Mouse (Mus musculus) CD4-positive, CD25-positive, alpha-beta regulatory T cell, adult 4 months (primary cell): ENCODE measurements around the gene Gsdma2. TPM values are rescaled to one million over a fixed set of nuclear protein-coding genes. Genes with fewer than 3 reads are reported as not detected.
"Not testable (repeated sequence)": the region's sequence is repeated elsewhere in the genome, so short reads cannot be mapped to it uniquely, and the experiment has no call there.

ENCODE experiments used
- ATAC-seq: one replicate; pipeline ENCODE4 v1.8.0; 2017
- polyA plus RNA-seq, 2 experiments: library from polyadenylated mRNA; unstranded; fragments of 100-300 nt; shearing (Covaris generic); gene quantifications; one replicate each; pipeline ENCODE4 v1.2.1; 2017

Gsdma2 gene
- not detected for polyA plus RNA-seq

DNA sequence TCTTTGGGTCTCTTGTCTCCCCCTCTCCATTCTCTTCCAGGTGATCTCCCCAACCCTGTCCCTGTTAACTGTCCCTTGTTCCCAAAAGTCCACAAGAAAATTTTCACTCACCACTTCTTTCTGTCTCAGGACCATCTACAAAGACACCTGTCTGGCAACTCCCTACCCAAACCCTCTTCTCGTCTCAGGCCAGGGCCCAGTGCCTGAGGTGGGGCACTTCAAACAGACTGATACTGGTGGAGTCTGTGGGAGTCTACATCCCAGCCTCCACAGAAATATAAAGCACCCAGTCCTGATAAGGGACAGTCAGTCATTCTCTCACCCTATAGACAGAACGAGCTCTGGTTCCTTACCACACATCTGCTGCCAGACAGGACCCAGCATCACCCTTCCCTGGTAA lies at the start of gene Gsdma2:
Gsdma2 (plus strand) TSS at position 301 of the 400 bp plus-strand sequence.
- ATAC-seq, result no peak

DNA sequence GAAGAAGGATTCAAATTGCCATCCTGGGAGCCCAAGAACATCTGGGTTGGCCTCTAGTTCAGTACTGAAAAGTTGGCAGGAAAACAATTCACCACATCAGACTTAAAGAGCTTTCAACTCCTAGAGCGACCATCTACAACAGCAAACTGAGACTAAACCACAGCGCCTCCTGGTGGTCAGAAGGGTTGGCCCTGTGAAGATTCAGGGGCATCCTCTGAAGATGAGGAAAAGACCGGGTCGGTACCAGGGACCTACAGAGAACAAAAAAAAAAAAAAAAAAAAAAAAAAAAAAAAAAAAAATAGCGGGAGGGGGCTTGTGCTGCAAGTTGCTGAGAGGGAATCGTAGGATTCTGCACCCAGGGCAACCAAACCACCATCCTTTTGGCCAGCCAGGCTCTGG lies 49.2 kb upstream of the Gsdma2 start:
- peak; percentile 91 for ATAC-seq

DNA sequence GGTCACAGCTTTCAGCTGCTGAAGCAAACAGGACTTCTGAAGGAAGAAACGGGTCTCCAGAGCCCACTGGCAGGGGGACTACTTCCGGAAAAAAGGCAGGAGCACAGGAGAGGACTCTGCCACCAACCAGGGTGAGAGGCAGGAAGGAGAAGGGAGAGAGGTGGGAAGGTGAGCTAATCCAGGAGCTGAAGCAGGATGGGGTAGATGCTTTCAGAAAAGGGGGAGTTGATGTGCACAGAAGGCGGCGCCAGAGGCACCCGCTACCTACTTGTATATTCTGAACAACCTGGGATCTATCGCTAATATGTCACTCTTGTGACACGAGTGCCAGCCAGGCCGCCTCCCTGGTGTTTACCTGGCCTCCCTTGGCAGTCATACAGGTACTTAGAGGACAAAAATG lies 48.6 kb upstream of the Gsdma2 start, which contains the start of gene Lrrc3c:
Lrrc3c (plus strand) TSS at position 301 of the 400 bp plus-strand sequence.
- ATAC-seq, result no peak

DNA sequence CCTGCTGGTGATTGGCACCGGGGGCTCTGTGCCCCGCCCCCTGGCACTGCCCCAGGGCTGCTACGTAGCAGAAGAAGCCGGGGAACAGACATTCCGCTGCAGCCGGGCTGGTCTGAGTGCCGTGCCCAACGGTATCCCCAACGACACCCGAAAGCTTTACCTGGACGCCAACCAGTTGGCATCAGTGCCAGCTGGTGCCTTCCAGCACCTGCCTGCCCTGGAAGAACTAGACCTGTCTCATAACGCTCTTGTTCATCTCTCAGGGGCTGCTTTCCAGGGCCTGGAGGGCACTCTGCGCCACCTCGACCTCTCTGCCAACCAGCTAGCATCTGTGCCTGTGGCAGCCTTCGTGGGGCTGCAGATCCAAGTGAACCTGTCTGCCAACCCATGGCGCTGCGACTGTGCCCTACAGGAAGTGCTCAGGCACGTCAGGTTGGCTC lies 47.7 kb upstream of the Gsdma2 start:
- no peak for ATAC-seq

DNA sequence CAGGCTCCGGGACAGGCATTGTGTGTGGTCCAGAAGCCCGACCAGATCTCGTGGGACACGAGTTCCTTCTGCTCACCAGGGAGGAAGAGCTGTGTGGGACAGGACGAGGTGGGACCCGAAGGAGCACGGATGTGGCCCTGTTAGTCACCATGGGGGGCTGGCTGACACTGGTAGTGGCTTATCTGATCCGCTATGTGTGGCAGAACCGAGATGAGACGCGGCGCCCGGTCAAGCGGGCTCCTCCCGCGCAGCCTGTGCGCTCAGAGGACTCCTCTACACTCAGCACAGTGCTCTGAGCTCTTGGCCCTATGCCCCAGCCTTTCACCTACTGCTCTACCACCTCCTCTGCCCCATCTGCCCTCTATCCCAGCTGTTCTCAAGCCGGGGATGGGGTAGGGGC lies 47.3 kb upstream of the Gsdma2 start:
- no peak for ATAC-seq

DNA sequence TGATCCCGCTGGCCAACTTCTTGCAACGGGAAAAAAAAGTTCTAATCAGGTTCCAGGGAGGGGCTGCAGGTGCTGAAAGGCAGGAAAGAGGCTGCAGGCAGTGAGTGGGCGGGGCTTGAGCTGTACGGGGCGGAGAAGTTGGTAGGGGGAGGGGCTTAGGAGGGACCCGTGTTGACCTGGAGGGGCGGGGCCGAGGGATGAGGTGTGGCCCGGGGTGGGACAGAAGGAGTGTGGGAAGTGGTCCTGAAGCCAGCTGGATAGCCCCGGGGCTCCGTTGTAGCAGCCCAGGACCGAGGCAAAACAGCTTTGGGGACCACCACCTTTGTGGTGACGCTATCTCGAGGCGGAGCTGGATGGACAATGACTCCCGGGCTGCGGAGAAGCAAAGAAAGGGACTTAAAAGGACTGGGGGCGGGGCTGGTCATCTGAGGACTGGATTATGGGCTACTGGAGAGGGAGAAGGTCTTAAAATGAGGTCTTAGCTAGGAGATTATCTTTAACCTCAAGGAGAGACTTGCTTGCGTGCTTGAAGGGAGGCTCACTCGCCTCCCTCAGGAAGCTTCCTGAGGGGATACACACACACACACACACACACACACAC lies 44.4 kb upstream of the Gsdma2 start:
- ATAC-seq, result no peak

DNA sequence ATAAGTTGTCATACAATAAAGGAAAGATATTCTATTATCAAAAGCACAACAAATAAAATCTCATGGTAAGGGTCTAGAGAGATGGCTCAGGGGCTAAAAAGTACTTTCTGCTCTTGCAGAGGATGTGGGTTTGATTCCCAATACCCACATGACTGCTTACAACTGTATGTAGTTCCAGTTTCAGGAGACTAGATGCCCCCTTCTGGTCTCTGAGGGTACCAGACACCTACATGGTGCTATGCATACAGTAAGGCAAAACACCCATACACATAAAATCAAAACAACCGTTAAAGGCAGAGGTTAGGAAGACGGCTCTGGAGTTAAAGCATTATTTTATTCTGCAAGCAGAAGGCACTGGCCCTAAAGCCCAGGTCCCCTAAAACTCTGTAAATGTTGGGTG lies 42.6 kb upstream of the Gsdma2 start:
- no peak for ATAC-seq

DNA sequence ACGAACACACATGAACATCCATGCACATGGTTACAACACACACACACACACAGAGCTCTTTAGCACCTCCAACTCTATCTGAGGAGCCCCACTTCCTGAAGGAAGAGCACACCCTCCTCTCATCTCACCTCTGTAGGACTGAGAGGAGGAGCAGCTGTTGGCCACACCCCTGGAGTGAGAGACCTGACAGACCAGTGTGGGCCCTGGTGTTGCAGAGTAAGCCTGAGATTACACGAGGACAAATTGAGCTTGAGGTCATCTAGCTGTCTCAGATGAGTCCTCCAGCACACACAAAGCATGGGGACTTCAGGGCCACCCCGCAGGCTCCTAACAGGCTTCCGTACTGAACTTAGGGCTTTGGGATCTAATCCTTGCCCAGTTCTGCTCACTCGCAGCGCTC lies 41.6 kb upstream of the Gsdma2 start:
- not testable (repeated sequence) for ATAC-seq

DNA sequence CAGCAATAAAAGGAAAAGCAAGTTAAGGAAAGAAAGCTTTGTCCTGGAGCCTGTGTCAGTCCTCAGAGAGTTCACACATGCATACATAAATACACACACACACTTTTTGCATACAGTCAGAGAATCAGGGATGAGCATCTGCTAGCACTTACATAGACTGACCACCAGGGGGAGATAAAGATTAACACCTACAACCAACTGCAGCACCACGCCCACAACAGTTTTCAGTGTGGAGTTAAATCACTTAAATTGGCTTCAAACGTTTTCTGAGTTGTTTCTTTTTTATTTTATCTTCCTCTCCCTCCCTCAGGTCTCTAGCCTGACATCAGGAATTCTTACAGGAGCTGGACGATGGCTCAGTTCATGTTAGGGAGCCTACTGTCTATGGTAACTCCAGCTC lies 39.8 kb upstream of the Gsdma2 start:
- ATAC-seq, result peak; percentile 76

DNA sequence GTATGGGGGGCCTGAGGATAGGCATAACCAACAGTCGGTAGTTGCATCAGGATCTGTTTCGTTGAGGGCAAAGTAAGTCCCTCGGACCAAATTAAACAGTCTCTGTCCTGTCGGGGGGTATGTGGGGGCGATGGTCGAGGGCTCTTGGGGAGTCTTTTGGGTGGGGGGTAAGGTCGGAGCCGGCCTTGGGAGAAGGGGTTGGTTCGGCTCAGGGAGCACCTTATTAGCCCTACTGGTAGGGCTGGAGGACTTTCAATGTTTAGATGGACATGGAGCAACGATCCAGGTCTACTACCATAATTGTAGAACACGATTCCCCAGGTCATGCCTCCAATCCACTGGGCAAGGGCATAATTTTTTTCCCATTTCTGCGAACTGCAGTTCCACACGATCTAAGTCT lies 25.8 kb upstream of the Gsdma2 start:
- ATAC-seq, result no peak

DNA sequence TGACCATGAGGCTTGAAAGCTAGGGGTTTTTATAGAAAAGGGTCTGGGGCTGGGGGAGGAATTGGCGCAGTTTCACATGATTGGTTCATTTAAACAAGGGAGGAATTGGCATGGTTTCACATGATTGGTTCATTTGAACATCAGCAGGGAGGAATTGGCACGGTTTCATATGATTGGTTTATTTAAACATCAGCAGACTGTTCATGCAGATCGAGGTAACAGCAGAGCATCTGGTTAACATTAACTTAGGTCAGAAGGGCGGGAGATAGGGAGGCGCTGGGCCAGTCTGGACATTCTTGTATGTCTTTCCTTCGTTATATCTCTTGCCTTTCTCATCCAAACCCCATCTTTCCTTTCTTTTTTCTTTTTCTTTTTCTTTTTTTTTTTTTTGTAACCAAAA lies 22.6 kb upstream of the Gsdma2 start:
- not testable (repeated sequence) for ATAC-seq

DNA sequence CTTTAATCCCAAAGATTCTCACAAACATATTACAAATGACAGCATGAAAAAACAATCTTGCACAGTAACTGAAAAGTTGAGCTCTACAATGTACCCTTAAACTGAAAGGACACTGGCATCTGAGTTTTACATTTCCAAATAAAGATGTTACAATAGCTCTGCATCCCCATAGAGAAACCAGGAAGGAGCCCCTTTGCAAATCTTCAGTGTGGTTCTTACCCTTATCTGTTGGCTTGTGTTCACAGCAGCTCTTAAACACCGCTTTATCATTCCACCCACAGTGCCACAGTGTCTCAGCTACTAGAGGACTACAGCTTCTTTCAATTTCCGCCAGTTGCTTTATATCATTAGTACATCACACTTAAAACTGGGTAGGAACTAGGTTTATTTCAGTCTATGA lies 22.2 kb upstream of the Gsdma2 start:
- ATAC-seq, result not testable (repeated sequence)

DNA sequence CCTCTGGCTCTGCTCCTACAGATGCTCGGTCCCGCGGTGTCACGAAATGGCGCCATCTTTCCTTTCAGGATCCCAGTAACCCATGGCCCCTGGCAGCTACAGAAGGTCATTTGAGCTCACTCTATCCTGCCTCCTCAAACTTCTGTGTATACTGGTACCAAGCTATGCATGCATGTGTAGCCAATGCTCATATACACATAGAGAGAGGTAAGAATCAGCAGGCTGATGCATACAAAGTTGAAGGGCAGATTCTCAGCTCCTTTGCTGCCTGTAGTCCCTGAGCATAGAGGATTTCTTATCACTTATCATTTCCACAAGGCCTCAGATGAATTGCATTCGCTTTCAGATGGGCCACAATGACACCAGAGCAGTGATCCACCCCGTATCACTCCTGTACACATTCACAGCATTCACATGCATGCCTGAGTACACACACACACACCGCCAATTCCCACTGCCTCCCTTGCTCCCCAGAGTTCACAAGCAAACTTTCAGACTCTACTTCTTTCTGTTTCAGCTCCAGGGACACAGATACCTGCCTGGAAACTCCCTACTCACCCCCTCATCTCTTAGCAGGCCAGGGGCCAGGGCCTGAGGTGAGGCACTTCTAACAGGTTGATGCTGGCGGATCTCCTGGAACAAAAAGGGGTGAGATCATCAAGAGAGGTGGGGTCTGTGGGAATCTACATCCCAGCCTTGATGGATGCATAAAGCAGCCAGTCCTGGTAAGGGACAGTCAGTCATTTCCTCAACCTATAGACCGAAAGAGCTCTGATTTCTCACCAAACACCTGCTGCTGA lies 20.7 kb upstream of the Gsdma2 start, which contains the start of the genes Gm12355 and Gsdma3:
Gm12355 (minus strand) TSS at position 51 of the 800 bp plus-strand sequence.
Gsdma3 (plus strand) TSS at position 750 of the 800 bp plus-strand sequence.
- ATAC-seq, result no peak

DNA sequence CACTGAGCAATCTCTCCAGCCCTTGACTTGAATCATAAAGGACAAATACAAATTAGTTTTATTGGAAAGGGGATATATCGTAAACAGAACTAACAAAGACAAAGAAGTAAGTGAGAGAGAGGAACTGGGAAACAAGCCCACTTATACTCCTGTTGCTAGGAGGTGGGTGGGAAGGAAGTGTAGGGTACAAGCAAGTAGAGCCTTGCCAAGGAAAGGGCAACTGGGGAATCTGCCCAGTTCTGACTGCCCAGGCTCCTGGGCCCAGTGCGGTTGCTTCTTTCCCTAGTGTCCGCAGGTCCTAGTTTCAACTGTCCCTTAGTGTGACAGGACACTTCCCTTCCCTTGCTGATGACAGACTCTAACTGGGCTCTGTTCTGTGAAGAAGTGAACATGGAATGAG lies 17.9 kb upstream of the Gsdma2 start:
- ATAC-seq, result no peak

DNA sequence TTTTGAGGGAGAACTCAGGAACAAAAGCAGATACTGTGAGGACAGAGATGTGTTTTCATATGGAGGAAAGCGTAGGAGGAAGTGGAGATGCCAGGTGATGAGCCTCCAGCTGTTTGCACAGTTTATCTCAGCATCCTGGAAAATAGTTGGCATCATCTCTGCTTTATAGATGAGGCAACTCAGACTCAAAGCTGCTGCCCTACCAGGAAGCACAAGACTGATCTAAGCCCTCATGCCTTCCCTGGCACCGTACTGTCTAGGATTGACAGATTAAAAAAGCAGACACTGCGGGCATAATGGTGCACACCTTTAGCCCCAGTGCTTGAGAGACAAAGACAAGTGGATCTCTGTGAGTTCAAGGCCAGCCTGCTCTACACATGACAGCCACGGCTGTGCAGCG lies 15.9 kb upstream of the Gsdma2 start:
- ATAC-seq, result no peak

DNA sequence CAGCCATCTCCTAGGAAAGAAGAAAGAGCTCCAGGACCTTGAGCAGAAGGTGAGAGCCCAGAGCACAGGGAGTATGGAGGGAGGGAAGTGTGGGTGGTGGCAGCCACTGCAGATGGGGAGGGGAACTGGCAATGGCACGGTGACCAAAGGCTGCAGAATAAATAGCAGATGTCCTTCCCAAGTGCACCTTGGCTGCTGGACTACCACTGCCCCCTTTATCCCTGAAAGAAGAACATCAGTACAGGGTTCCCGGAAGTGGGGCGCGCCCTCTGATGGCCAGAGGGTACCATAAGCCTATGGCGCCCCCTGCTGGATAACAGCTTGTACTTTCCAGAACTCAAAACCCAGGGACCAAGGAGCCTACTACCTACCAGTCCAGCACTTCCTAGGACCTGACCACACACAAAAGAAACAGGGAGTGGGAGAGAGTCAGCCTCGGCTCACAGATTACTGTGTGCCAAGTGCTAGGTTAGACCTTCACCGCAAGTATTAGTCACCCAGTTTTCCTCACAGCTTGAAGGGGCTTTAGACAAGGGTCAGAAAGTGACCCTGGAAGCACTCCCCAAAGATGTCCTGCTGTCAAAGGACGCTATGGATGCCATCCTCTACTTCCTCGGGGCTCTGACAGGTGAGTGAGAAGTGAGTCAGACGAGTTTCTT lies 11.1 kb upstream of the Gsdma2 start:
- ATAC-seq, result peak; percentile 68

DNA sequence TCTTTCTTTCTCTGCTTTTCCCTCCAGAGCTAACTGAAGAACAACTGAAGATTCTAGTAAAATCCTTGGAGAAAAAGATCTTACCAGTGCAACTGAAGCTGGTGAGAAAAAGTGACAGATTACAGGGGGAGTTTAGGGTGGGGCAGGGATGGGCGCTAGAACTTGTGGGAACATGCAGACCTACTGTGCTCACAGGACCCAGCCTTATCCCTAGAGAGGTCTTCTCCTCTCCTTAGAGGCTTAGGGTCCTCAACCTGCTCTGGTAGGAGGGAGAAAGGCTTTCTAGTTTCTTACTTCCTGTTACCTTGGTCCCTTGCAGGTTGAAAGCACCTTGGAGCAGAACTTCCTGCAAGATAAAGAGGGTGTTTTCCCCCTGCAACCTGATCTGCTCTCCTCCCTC lies 9.1 kb upstream of the Gsdma2 start:
- no peak for ATAC-seq

DNA sequence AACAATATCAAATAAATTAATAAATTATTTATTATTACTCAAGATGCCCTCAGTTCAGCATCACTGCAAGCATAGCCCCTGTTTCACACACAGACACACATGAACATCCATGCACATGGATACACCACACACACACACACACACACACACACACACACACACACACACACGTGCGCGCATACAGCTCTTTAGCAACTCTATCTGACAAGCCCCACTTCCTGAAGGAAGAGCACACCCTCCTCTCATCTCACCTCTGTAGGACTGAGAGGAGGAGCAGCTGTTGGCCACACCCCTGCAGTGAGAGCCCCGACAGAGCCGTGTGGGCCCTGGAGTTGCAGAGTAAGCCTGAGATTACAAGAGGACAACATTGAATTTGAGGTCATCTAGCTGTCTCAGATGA lies 6.5 kb upstream of the Gsdma2 start:
- no peak for ATAC-seq

DNA sequence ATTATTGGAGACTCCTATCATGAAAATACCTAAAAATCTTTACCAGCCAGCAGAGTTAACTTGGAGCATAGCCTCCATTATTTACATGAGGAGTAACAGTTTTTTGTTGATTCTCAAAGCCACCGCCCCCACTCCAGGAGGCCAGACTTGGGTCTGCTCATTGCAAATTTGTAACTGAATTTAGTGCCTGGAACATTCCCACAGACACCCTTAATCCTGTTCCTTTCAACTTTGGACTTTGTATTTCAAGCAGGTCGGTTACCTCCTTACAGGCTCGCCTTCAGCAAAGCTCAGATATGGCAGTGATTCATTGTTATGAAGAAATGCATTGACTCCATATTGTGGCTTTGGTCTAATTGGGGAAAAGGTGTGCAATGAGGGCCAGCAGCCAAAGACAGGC lies 1.8 kb upstream of the Gsdma2 start:
- ATAC-seq, result no peak

DNA sequence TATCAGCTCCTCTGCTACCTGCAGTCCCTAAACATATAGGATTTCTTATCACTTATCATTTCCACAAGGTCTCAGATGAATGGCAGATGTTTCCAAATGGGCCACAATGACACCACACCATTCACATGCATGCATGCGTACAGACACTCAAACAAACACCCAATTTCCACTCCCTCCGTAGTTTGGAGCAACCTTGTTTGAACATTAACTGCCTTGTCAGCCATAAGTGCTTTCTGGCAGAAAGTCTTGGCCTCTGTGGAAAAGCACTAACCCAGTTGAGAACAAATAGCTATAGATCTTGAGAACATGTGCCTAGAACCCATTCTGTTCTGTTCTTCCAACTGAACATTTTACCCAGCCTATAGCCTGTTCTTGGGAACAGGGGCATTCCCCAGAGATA lies 613 bp upstream of the Gsdma2 start:
- ATAC-seq, result no peak

DNA sequence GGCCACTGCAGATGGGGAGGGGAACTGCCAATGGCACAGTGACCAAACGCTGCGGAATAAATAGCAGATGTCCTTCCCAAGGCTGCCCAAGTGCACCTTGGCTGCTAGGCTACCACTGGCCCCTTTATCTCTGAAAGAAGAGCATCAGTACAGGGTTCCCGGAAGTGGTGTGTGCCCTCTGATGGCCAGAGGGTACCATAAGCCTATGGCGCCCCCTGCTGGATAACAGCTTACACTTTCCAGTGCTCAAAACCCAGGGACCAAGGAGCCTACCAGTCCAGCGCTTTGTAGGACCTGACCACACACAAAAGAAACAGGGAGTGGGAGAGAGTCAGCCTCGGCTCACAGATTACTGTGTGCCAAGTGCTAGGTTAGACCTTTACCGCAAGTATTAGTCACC lies 8.5 kb downstream of the Gsdma2 start:
- peak; percentile 79 for ATAC-seq

DNA sequence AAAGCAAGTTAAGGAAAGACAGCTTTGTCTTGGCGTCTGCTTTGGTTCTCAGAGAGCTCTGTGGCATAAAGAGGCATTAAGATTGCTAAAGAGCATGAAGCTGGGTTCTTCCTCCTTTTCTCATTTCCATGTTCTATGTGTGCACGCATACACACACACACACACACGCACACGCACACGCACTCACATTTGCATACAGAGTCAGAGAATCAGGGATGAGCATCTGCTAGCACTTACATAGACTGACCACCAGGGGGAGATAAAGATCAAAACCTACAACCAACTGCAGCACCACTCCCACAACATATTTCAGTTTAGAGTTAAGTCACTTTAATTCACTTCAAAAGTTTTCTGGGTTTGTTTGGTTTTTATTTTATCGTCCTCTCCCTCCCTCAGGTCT lies 14.0 kb downstream of the Gsdma2 start:
- ATAC-seq, result peak; percentile 82

DNA sequence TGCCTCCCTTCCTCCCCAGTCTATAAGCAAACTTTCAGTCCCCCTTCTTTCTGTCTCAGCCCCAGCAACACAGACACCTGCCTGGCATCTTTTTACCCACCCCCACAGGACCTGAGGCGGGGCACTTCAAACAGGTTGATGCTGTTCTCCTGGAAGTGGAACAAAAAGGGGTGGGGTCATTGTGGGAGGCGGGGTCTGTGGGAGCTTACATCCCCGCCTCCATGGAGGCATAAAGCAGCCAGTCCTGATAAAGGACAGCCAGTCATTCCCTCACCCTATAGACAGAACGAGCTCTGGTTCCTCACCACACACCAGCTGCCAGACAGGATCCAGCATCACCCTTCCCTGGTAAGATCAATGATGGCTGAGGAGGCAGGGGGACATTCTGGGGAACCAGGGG lies 17.5 kb downstream of the Gsdma2 start, which contains the start of gene Gsdma:
Gsdma (plus strand) TSS at position 261 of the 400 bp plus-strand sequence.
- ATAC-seq, result no peak

DNA sequence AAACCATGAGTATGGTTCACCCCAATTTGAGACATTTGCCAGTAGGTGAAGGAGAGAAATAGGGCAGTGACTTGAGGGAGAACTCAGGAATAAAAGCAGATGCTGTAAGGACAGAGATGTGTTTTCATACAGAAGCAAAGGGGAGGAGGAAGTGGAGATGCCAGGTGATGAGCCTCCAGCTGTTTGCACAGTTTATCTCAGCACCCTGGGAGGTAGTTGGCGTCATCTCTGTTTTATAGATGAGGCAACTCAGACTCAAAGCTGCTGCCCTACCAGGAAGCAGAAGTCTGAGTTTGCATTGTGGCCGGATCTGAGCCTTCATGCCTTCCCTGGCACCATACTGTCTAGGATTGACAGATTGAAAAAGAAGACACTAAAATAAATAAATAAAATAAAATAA lies 22.4 kb downstream of the Gsdma2 start:
- no peak for ATAC-seq
